Mouse (Mus musculus) embryonic facial prominence, embryonic 13.5 days (tissue): ENCODE data around the gene Nectin2. TPM values are rescaled to one million over a fixed set of nuclear protein-coding genes. Genes with fewer than 3 reads are reported as not detected.
"Not testable (repeated sequence)": the region's sequence is repeated elsewhere in the genome, so short reads cannot be mapped to it uniquely, and the experiment has no call there.

Source experiments
- ATAC-seq: fragments of 200-750 bp; cut with Nextera tagmentation; 2 replicates; pipeline ENCODE4 v1.8.0; 2017; ENCODE audit warnings: low read depth; ENCODE audit not compliant: insufficient number of reproducible peaks, insufficient read depth, low FRiP score, low TSS enrichment
- H3K27ac ChIP-seq: fragments of 300-500 bp; sonication (generic); 2 replicates; pipeline ENCODE4 v1.5.1; 2015; ENCODE audit warnings: moderate library complexity, mild to moderate bottlenecking, inconsistent platforms
- H3K27me3 ChIP-seq: fragments of 300-500 bp; sonication (generic); 2 replicates; pipeline ENCODE4 v1.6.1; 2015; ENCODE audit warnings: mild to moderate bottlenecking, inconsistent platforms
- H3K36me3 ChIP-seq: fragments of 300-500 bp; sonication (generic); 2 replicates; pipeline ENCODE4 v1.6.1; 2015; ENCODE audit warnings: mild to moderate bottlenecking, inconsistent platforms
- H3K4me1 ChIP-seq: fragments of 300-500 bp; sonication (generic); 2 replicates; pipeline ENCODE4 v1.6.1; 2015; ENCODE audit warnings: inconsistent platforms
- H3K4me2 ChIP-seq: fragments of 300-500 bp; sonication (generic); 2 replicates; pipeline ENCODE4 v1.6.1; 2015; ENCODE audit warnings: moderate library complexity, mild to moderate bottlenecking, inconsistent platforms
- H3K4me3 ChIP-seq: fragments of 300-500 bp; sonication (generic); 2 replicates; pipeline ENCODE4 v1.5.1; 2015; ENCODE audit warnings: mild to moderate bottlenecking, inconsistent platforms
- H3K9ac ChIP-seq: fragments of 300-500 bp; sonication (generic); 2 replicates; pipeline ENCODE4 v1.6.1; 2015; ENCODE audit warnings: mild to moderate bottlenecking, inconsistent platforms
- H3K9me3 ChIP-seq: fragments of 300-500 bp; sonication (generic); 2 replicates; pipeline ENCODE4 v1.6.1; 2016; ENCODE audit warnings: inconsistent platforms
- WGBS: fragments of 180-500 bp; shearing (Covaris S2); methylation state at CpG from one replicate; pipeline ENCODE4 v1.1.7; 2015; ENCODE audit warnings: mixed read lengths; 5-methylcytosine and 5-hydroxymethylcytosine counted together
- polyA plus RNA-seq: library from polyadenylated mRNA; unstranded; fragments of >200 nt; fragmentation: Nextera tagmentation; extraction: Ambion mirVana; gene quantifications from 2 replicates; pipeline ENCODE4 v1.2.1, GENCODE M21; 2015

Gene Nectin2
- 82.9 and 87.0 TPM in 2 replicates for polyA plus RNA-seq

- no peaks in the 10 kb centered on the region for H3K36me3 ChIP-seq
- H3K9ac ChIP-seq = peak within 1 kb of the TSS; percentile 93
- peak; percentile 52 for ATAC-seq
- no peaks in the 10 kb centered on the region for H3K9me3 ChIP-seq
- 17% methylated on average over 19 of the region's 19 CpGs for WGBS
- H3K4me1 ChIP-seq = peaks cover 29% of the 10 kb centered on the region
- peak within 1 kb of the TSS; percentile 82 for H3K4me2 ChIP-seq
- peak within 1 kb of the TSS; percentile 92 for H3K27ac ChIP-seq
- peak within 1 kb of the TSS; percentile 89 for H3K4me3 ChIP-seq
- no peaks in the 10 kb centered on the region for H3K27me3 ChIP-seq
These were observed at the start of gene Nectin2 for GRCm38 (mm10) chr7:19750217-19751069. Gene Nectin2, minus strand, starts transcription at chr7:19750483.

- Histone ChIP-seq H3K27me3 (peaks cover 34% of the 10 kb centered on the region), H3K9ac (peak within 1 kb of the TSS; percentile 60), H3K4me2 (peak within 1 kb of the TSS; percentile 52), H3K36me3 (no peaks in the 10 kb centered on the region), H3K4me3 (peak within 1 kb of the TSS; percentile 39), H3K27ac (peak within 1 kb of the TSS; percentile 44; the same call in 1 of the 2 replicates), H3K4me1 (peaks cover 3% of the 10 kb centered on the region), H3K9me3 (no peaks in the 10 kb centered on the region)
- WGBS = 1% methylated on average over 32 of the region's 32 CpGs
- peak; percentile 70 for ATAC-seq
These were observed 46.7 kb upstream of the Nectin2 start, which contains the start of gene Cblc for GRCm38 (mm10) chr7:19796697-19797588. Gene Cblc, minus strand, starts transcription at chr7:19796809.

GRCm38 (mm10) chr7:19796254-19796653 lies 46.0 kb upstream of the Nectin2 start:
- Histone ChIP-seq H3K4me3 (peak overlapping the region; percentile 39), H3K36me3 (no peaks in the 10 kb centered on the region), H3K27me3 (peaks cover 34% of the 10 kb centered on the region), H3K4me1 (peaks cover 3% of the 10 kb centered on the region), H3K27ac (peak overlapping the region; percentile 44; the same call in 1 of the 2 replicates), H3K9me3 (no peaks in the 10 kb centered on the region), H3K4me2 (peak overlapping the region; percentile 52), H3K9ac (peak overlapping the region; percentile 60)
- WGBS = 7% methylated on average over 18 of the region's 18 CpGs
- no peak for ATAC-seq

GRCm38 (mm10) chr7:19795236-19795635 lies 45.0 kb upstream of the Nectin2 start:
- Histone ChIP-seq H3K9ac (no peak overlapping the region), H3K27ac (no peak overlapping the region), H3K4me1 (peaks cover 3% of the 10 kb centered on the region), H3K4me2 (no peak overlapping the region), H3K9me3 (no peaks in the 10 kb centered on the region), H3K27me3 (peaks cover 38% of the 10 kb centered on the region), H3K36me3 (no peaks in the 10 kb centered on the region), H3K4me3 (no peak overlapping the region)
- ATAC-seq = no peak
- WGBS = 61% methylated on average over 2 of the region's 2 CpGs

GRCm38 (mm10) chr7:19792701-19793630 lies 42.7 kb upstream of the Nectin2 start:
- Histone ChIP-seq H3K9me3 (no peaks in the 10 kb centered on the region), H3K36me3 (no peaks in the 10 kb centered on the region), H3K4me1 (peaks cover 8% of the 10 kb centered on the region), H3K27ac (no peak overlapping the region), H3K9ac (no peak overlapping the region), H3K4me3 (no peak overlapping the region), H3K27me3 (peaks cover 38% of the 10 kb centered on the region), H3K4me2 (no peak overlapping the region)
- WGBS = 85% methylated on average over 19 of the region's 19 CpGs
- no peak for ATAC-seq

GRCm38 (mm10) chr7:19791504-19791903 lies 41.2 kb upstream of the Nectin2 start:
- peaks cover 26% of the 10 kb centered on the region for H3K27me3 ChIP-seq
- not testable (repeated sequence) for H3K4me1 ChIP-seq, H3K4me3 ChIP-seq, H3K9me3 ChIP-seq, H3K27ac ChIP-seq, H3K9ac ChIP-seq, H3K36me3 ChIP-seq, ATAC-seq, H3K4me2 ChIP-seq
- 86% methylated on average over 2 of the region's 2 CpGs for WGBS

GRCm38 (mm10) chr7:19789904-19790347 lies 39.6 kb upstream of the Nectin2 start:
- H3K4me1 ChIP-seq = peaks cover 8% of the 10 kb centered on the region
- peak overlapping the region; percentile 61 for H3K4me2 ChIP-seq
- ATAC-seq = no peak
- H3K36me3 ChIP-seq = no peaks in the 10 kb centered on the region
- peak overlapping the region; percentile 31 for H3K4me3 ChIP-seq
- H3K27ac ChIP-seq = no peak overlapping the region
- H3K27me3 ChIP-seq = peaks cover 11% of the 10 kb centered on the region
- 0 out of 2 replicates have a peak overlapping the region, but pooled peaks have one; percentile 54 for H3K9ac ChIP-seq
- under 1% methylated on average over 19 of the region's 19 CpGs for WGBS
- H3K9me3 ChIP-seq = no peaks in the 10 kb centered on the region

GRCm38 (mm10) chr7:19785874-19786458 lies 35.7 kb upstream of the Nectin2 start:
- H3K36me3 ChIP-seq = no peaks in the 10 kb centered on the region
- no peak overlapping the region for H3K9ac ChIP-seq
- no peak overlapping the region for H3K4me2 ChIP-seq
- H3K9me3 ChIP-seq = no peaks in the 10 kb centered on the region
- ATAC-seq = no peak
- H3K4me3 ChIP-seq = no peak overlapping the region
- peaks cover 8% of the 10 kb centered on the region for H3K4me1 ChIP-seq
- peak overlapping the region; percentile 48; the same call in 1 of the 2 replicates for H3K27ac ChIP-seq
- 37% methylated on average over 12 of the region's 12 CpGs for WGBS
- 0 out of 2 replicates have a peak, but pooled peaks cover 3% of the 10 kb centered on the region for H3K27me3 ChIP-seq

GRCm38 (mm10) chr7:19784764-19785535 lies 34.7 kb upstream of the Nectin2 start:
- no peak for ATAC-seq
- no peaks in the 10 kb centered on the region for H3K27me3 ChIP-seq
- H3K27ac ChIP-seq = no peak overlapping the region
- peaks cover 8% of the 10 kb centered on the region for H3K4me1 ChIP-seq
- H3K4me2 ChIP-seq = no peak overlapping the region
- H3K36me3 ChIP-seq = no peaks in the 10 kb centered on the region
- H3K4me3 ChIP-seq = no peak overlapping the region
- H3K9ac ChIP-seq = no peak overlapping the region
- WGBS = 33% methylated on average over 11 of the region's 11 CpGs
- no peaks in the 10 kb centered on the region for H3K9me3 ChIP-seq

GRCm38 (mm10) chr7:19783630-19784029 lies 33.3 kb upstream of the Nectin2 start:
- no peak overlapping the region for H3K4me3 ChIP-seq
- no peak overlapping the region for H3K27ac ChIP-seq
- no peak for ATAC-seq
- no peak overlapping the region for H3K4me2 ChIP-seq
- H3K9me3 ChIP-seq = no peaks in the 10 kb centered on the region
- 75% methylated on average over 8 of the region's 8 CpGs for WGBS
- peaks cover 4% of the 10 kb centered on the region for H3K4me1 ChIP-seq
- no peaks in the 10 kb centered on the region for H3K27me3 ChIP-seq
- H3K9ac ChIP-seq = no peak overlapping the region
- H3K36me3 ChIP-seq = no peaks in the 10 kb centered on the region
